Mouse (Mus musculus) embryonic facial prominence, embryonic 10.5 days (tissue): ENCODE results near the gene Fxyd6. TPM values are rescaled to one million over a fixed set of nuclear protein-coding genes. Genes with fewer than 3 reads are reported as not detected.
A peak's percentile ranks its signal among the peaks of the same experiment; 100 is the strongest.

Source experiments
- DNase-seq: peaks from one replicate; pipeline ENCODE4 v3.0.0-alpha.2; 2017; ENCODE audit warnings: low spot score
- H3K27ac ChIP-seq: fragments of 300-500 bp; sonication (generic); replicated peaks from 2 replicates; pipeline ENCODE4 v1.5.1; 2016; ENCODE audit warnings: mild to moderate bottlenecking
- H3K27me3 ChIP-seq: fragments of 300-500 bp; sonication (generic); replicated peaks from 2 replicates; pipeline ENCODE4 v1.6.1; 2016; ENCODE audit warnings: low read depth, mild to moderate bottlenecking; ENCODE audit not compliant: poor library complexity, severe bottlenecking
- H3K36me3 ChIP-seq: fragments of 300-500 bp; sonication (generic); replicated peaks from 2 replicates; pipeline ENCODE4 v1.6.1; 2016; ENCODE audit warnings: mild to moderate bottlenecking, moderate library complexity
- H3K4me1 ChIP-seq: fragments of 300-500 bp; sonication (generic); 2 replicates; pipeline ENCODE4 v1.6.1; 2016
- H3K4me3 ChIP-seq: fragments of 300-500 bp; sonication (generic); 2 replicates; pipeline ENCODE4 v1.5.1; 2016; ENCODE audit warnings: mild to moderate bottlenecking, moderate library complexity
- H3K9me3 ChIP-seq: fragments of 300-500 bp; sonication (generic); 2 replicates; pipeline ENCODE4 v1.6.1; 2016; ENCODE audit warnings: mild to moderate bottlenecking
- WGBS: fragments of 180-500 bp; shearing (Covaris S2); methylation state at CpG from one replicate; pipeline ENCODE4 v1.1.7; 2016; 5-methylcytosine and 5-hydroxymethylcytosine counted together
- polyA plus RNA-seq: library from polyadenylated mRNA; unstranded; fragments of >200 nt; fragmentation: Nextera tagmentation; extraction: Ambion mirVana; gene quantifications from 2 replicates; pipeline ENCODE4 v1.2.1, GENCODE M21; 2016

Gene Fxyd6
- polyA plus RNA-seq, 1 experiment from 2014 or later: 131 TPM

DNA sequence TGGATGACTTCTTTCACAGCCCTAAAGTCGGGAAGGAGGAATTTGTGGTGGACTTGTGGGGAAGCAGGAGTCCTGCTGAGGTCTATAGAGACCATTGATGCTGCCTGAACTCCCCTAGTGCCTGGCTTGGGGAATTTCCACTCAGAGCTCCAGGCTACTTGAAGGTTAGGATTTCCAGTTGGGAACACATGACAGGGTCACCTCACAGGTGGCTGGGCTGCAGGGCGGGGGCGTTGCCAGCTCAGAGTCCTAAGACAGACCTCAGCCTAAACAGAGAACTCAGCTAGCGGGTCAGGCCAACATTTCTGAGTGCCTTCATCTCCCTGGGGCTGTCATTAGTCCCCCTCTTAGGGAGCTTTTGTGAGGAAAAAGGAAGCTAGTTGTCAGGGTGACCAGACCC lies 31.9 kb downstream of the Fxyd6 start:
- Histone ChIP-seq H3K4me3 (no peak overlapping the region), H3K36me3 (no peaks in the 10 kb centered on the region), H3K27me3 (peaks cover 20% of the 10 kb centered on the region), H3K9me3 (no peaks in the 10 kb centered on the region), H3K4me1 (peaks cover 6% of the 10 kb centered on the region; the same call in 1 of the 2 replicates), H3K27ac (no peak overlapping the region)
- DNase-seq: no peak
- 49% methylated on average over 4 of the region's 4 CpGs for WGBS

GRCm38 (mm10) chr9:45402957-45403356 lies 33.0 kb downstream of the Fxyd6 start:
- 46% methylated on average over 2 of the region's 2 CpGs for WGBS

DNA sequence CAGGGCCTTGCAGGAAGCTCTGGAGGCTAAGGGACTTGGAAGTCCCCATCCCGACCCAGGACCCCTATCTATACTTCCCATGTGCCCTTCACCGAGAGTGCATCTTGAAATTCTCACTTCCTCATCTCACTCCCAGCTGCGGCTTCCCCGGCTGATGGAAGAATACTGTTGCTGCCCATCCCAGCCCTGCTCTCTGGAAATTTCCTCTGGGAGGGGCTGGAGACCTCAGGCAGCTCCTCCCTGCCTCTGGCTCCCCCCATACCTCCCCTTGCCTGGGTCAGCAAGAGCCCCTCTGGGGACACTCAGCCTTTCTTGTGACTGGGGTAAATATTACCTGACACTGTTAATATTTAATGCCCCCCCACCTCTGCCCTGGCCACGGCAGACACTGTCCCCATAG lies 35.7 kb downstream of the Fxyd6 start:
- no peak for DNase-seq
- Histone ChIP-seq H3K4me1 (peaks cover 18% of the 10 kb centered on the region), H3K9me3 (no peaks in the 10 kb centered on the region), H3K4me3 (no peak overlapping the region), H3K27me3 (peaks cover 42% of the 10 kb centered on the region), H3K36me3 (no peaks in the 10 kb centered on the region), H3K27ac (no peak overlapping the region)
- 76% methylated on average over 5 of the region's 5 CpGs for WGBS

More at GRCm38 (mm10) chr9:45402957-45403356, 33.0 kb downstream of the Fxyd6 start:
- H3K27ac ChIP-seq: no peak overlapping the region
- DNase-seq: no peak
- H3K36me3 ChIP-seq: no peaks in the 10 kb centered on the region
- no peak overlapping the region for H3K4me3 ChIP-seq
- H3K9me3 ChIP-seq: no peaks in the 10 kb centered on the region
- H3K4me1 ChIP-seq: peaks cover 11% of the 10 kb centered on the region
- H3K27me3 ChIP-seq: peaks cover 29% of the 10 kb centered on the region

DNA sequence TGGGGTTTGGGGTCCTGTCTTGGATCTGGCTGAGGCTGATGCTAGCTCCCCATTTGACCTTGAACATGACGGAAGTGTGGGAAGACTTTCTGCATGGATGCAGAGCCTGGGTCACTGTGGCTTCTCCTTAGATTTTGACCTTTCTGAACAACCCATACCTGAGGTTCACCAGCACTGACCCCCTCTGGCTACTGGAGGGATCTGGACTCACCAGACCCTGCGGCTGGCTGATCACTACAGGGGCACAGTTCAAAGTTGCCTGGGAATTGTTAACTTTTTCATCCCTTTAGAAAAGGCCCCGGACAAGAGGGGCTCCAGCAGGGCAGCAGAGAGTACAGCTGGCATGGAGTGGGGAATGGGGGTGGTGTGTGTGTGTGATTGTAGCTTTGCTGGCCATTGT lies 36.8 kb downstream of the Fxyd6 start:
- no peak for DNase-seq
- 81% methylated on average over 3 of the region's 3 CpGs for WGBS
- Histone ChIP-seq H3K4me3 (no peak overlapping the region), H3K27me3 (peaks cover 48% of the 10 kb centered on the region), H3K9me3 (no peaks in the 10 kb centered on the region), H3K4me1 (peaks cover 18% of the 10 kb centered on the region), H3K36me3 (no peaks in the 10 kb centered on the region), H3K27ac (no peak overlapping the region)

- Histone ChIP-seq H3K36me3 (no peaks in the 10 kb centered on the region), H3K4me1 (peaks cover 16% of the 10 kb centered on the region), H3K27ac (peak overlapping the region; percentile 37; the same call in 1 of the 2 replicates), H3K9me3 (no peaks in the 10 kb centered on the region), H3K27me3 (peaks cover 46% of the 10 kb centered on the region), H3K4me3 (peak overlapping the region; percentile 44)
- DNase-seq: peak; percentile 85
- 37% methylated on average over 33 of the region's 33 CpGs for WGBS
Measured at GRCm38 (mm10) chr9:45407706-45408675, 38.0 kb downstream of the Fxyd6 start.

GRCm38 (mm10) chr9:45410193-45410592 lies 40.2 kb downstream of the Fxyd6 start:
- Histone ChIP-seq H3K4me3 (no peak overlapping the region), H3K9me3 (no peaks in the 10 kb centered on the region), H3K27ac (no peak overlapping the region), H3K4me1 (peaks cover 16% of the 10 kb centered on the region), H3K27me3 (peaks cover 35% of the 10 kb centered on the region), H3K36me3 (no peaks in the 10 kb centered on the region)
- DNase-seq: no peak
- WGBS: 85% methylated on average over 5 of the region's 5 CpGs

GRCm38 (mm10) chr9:45410614-45411013 lies 40.6 kb downstream of the Fxyd6 start:
- H3K36me3 ChIP-seq: no peaks in the 10 kb centered on the region
- H3K27me3 ChIP-seq: peaks cover 35% of the 10 kb centered on the region
- no peak overlapping the region for H3K27ac ChIP-seq
- no peak for DNase-seq
- WGBS: 87% methylated on average over 2 of the region's 2 CpGs
- H3K9me3 ChIP-seq: no peaks in the 10 kb centered on the region
- no peak overlapping the region for H3K4me3 ChIP-seq
- peaks cover 16% of the 10 kb centered on the region for H3K4me1 ChIP-seq

DNA sequence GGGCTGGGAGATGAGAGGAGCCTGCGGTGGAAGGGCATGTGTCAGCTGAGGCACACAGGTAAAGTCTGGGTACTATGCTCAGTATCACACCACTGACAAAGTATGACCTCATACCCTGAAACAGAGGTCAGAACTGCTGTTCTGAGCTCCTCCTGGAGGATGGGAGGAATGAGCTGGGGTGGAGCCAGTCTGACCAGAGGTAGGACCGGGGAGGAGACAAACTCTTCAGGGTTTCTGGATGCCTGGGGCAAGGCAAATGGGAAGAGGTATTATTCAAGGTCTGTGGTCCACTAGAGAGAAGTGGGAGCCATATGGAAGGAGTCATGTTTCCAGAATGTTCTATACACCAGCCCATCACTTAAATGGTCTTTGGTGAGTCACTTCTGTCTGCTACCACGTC lies 41.1 kb downstream of the Fxyd6 start:
- DNase-seq: no peak
- 80% methylated on average over 3 of the region's 3 CpGs for WGBS
- H3K4me1 ChIP-seq: peaks cover 16% of the 10 kb centered on the region
- H3K36me3 ChIP-seq: no peaks in the 10 kb centered on the region
- no peak overlapping the region for H3K4me3 ChIP-seq
- no peaks in the 10 kb centered on the region for H3K9me3 ChIP-seq
- H3K27ac ChIP-seq: no peak overlapping the region
- H3K27me3 ChIP-seq: peaks cover 35% of the 10 kb centered on the region

GRCm38 (mm10) chr9:45411803-45412202 lies 41.8 kb downstream of the Fxyd6 start:
- no peak overlapping the region for H3K27ac ChIP-seq

DNA sequence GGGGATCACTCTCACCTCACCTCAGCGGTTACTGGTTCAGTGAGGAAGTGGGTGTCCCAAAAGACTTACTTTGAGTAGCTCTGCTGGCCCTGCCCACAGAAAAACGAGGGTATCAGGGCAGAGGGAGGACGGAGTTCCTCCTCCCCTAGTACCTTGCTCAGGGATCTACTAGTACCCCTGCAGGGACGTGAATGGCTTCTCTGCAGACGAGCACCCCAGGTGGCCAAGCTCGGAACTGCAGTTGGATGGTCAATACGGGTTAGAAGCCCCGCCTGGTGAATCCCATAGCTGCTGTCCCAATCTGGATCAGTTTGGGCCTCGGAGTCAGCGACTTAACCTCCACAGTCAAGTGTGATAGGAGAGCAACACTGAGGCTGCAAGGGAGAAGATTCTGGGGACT lies 42.3 kb downstream of the Fxyd6 start:
- Histone ChIP-seq H3K27ac (no peak overlapping the region), H3K27me3 (peaks cover 30% of the 10 kb centered on the region), H3K4me3 (peak overlapping the region; percentile 36; the same call in 1 of the 2 replicates), H3K4me1 (peaks cover 16% of the 10 kb centered on the region), H3K9me3 (no peaks in the 10 kb centered on the region), H3K36me3 (no peaks in the 10 kb centered on the region)
- DNase-seq: peak; percentile 92
- 7% methylated on average over 10 of the region's 10 CpGs for WGBS

More at GRCm38 (mm10) chr9:45411803-45412202, 41.8 kb downstream of the Fxyd6 start:
- Histone ChIP-seq H3K9me3 (no peaks in the 10 kb centered on the region), H3K27me3 (peaks cover 35% of the 10 kb centered on the region), H3K36me3 (no peaks in the 10 kb centered on the region), H3K4me3 (peak overlapping the region; percentile 36; the same call in 1 of the 2 replicates), H3K4me1 (peaks cover 16% of the 10 kb centered on the region)
- DNase-seq: peak; percentile 24
- 29% methylated on average over 7 of the region's 7 CpGs for WGBS

DNA sequence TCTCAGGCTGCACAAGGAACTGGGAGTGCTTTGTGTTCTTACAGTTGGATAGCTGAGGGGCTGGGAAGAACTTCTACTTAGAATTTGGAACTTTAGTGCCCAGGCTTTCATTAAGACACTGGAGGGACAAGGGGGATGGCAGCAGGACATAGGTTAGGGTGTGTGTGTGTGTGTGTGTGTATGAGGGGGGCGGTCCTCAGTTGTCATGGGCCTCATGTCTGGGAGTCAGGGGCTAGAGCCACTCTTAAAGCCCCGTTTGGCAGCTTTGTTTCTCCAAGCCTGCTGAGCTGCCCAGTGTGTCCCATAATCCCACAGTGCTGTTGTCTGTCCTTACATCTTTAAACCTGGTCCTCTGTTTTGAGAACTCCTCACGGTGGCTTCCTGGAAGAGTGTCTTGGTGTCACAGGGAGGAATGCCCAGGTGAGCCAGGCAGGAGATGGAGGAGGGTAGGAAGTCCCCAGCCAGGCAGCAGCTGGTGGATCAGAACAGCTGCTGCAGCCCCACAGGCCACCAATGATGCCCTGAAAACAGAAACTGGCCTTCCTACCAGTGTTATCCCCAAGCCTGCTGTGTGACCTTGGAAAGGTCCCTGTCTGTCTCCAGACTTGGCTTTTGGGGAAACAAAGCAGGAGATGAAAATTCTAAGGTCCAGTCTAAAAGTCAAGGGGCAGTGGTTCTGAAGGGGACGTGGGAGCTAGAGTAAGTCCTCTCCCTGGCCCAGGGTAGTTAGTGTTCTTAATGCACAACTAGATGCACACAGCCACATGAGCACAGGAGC lies 42.9 kb downstream of the Fxyd6 start:
- peaks cover 28% of the 10 kb centered on the region for H3K27me3 ChIP-seq
- no peaks in the 10 kb centered on the region for H3K9me3 ChIP-seq
- no peak for DNase-seq
- H3K4me3 ChIP-seq: no peak overlapping the region
- peaks cover 11% of the 10 kb centered on the region for H3K4me1 ChIP-seq
- no peak overlapping the region for H3K27ac ChIP-seq
- no peaks in the 10 kb centered on the region for H3K36me3 ChIP-seq
- WGBS: 76% methylated on average over 4 of the region's 4 CpGs

DNA sequence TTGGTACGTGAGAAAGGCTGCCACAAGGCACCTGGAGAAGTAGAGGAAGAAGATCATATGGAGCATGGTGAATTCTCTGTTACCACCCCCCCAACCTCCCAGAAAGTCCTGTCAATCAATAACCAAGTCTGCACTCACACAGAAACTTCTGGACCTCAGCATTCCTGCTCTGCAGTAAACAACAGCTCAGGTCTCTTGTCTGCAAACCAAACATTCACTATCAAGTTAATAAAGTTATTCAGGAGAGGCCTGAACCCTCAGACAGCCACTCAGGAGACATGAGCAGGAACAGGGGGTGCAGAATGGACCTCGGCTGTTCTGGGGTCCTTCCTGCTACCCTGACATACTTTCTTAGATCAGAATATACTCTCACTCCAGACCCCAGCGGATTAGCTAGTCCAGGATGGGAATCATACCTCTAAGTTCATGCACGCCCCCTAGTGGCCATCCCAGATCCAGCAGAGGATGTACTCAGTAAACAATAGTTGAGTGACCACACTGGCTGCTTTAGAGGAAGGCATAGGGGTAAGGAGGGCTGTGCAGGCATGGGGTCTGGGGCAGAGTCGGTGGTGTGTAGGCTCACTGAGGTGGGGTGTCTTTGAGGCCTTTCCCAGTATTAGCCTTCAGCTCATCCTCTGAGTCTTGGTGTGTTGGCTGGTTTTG lies 43.6 kb downstream of the Fxyd6 start:
- Histone ChIP-seq H3K36me3 (no peaks in the 10 kb centered on the region), H3K4me3 (no peak overlapping the region), H3K27me3 (peaks cover 32% of the 10 kb centered on the region), H3K9me3 (no peaks in the 10 kb centered on the region), H3K27ac (no peak overlapping the region), H3K4me1 (peaks cover 4% of the 10 kb centered on the region)
- 56% methylated on average over 5 of the region's 5 CpGs for WGBS
- peak; percentile 55 for DNase-seq
